Mouse (Mus musculus): Measurements from ENCODE around the gene Tef. TPM values are rescaled to one million over a fixed set of nuclear protein-coding genes. Genes with fewer than 3 reads are reported as not detected.

Gene Tef
- total and polyA plus RNA-seq, 3 experiments = 46.7 to 127 (median 76.7) TPM

- intact Hi-C loops (cut with DNase I) = no loop called here
- no peak overlapping the region for H3K9ac ChIP-seq (ENCODE audit: low read depth, low read length)
- H3K27me3 ChIP-seq (ENCODE audit: control insufficient read depth, insufficient read depth, low read length) = no peaks in the 10 kb centered on the region
- no peak overlapping the region for H3K4me3 ChIP-seq
- TF ChIP-seq POLR2A (IDR thresholded peaks at IDR 0.05; ENCODE audit: insufficient read depth, low read depth, low read length) = no peak
- TF ChIP-seq CTCF (IDR thresholded peaks at IDR 0.05) = no peak
- TF ChIP-seq EP300 (IDR thresholded peaks at IDR 0.05; ENCODE audit: insufficient read depth, low read depth, low read length) = no peak
- H3K36me3 ChIP-seq (ENCODE audit: control insufficient read depth, insufficient read depth, low read length) = no peaks in the 10 kb centered on the region
- 88% methylated on average over 7 of the region's 7 CpGs for WGBS
- peaks cover 11% of the 10 kb centered on the region for H3K79me2 ChIP-seq (replicated peaks; ENCODE audit: control insufficient read depth, insufficient read depth, low read length)
- peaks cover 2% of the 10 kb centered on the region for H3K4me1 ChIP-seq (ENCODE audit: control insufficient read depth, insufficient read depth, low read length)
- DNase-seq = no peak
- H3K27ac ChIP-seq = no peak overlapping the region
These were observed 40.8 kb upstream of the Tef start for GRCm38 (mm10) chr15:81761381-81761780.

GRCm38 (mm10) chr15:81761959-81762358 lies 40.3 kb upstream of the Tef start:
- Histone ChIP-seq H3K4me3 (no peak overlapping the region), H3K4me1 (ENCODE audit: control insufficient read depth, insufficient read depth, low read length) (peaks cover 2% of the 10 kb centered on the region), H3K27me3 (ENCODE audit: control insufficient read depth, insufficient read depth, low read length) (no peaks in the 10 kb centered on the region), H3K27ac (no peak overlapping the region), H3K9ac (ENCODE audit: low read depth, low read length) (no peak overlapping the region), H3K36me3 (ENCODE audit: control insufficient read depth, insufficient read depth, low read length) (no peaks in the 10 kb centered on the region), H3K79me2 (replicated peaks; ENCODE audit: control insufficient read depth, insufficient read depth, low read length) (peaks cover 11% of the 10 kb centered on the region)
- DNase-seq = no peak
- WGBS = 92% methylated on average over 3 of the region's 3 CpGs
- TF ChIP-seq POLR2A (IDR thresholded peaks at IDR 0.05; ENCODE audit: insufficient read depth, low read depth, low read length) = no peak
- TF ChIP-seq CTCF (IDR thresholded peaks at IDR 0.05) = 0 out of 2 replicates have a peak, but pooled peaks have one; percentile 8
- intact Hi-C loops (cut with DNase I) = no loop called here

- H3K27ac ChIP-seq = no peak overlapping the region
- intact Hi-C loops (cut with DNase I) = no loop called here
- no peaks in the 10 kb centered on the region for H3K27me3 ChIP-seq (ENCODE audit: control insufficient read depth, insufficient read depth, low read length)
- WGBS = 80% methylated on average over 6 of the region's 6 CpGs
- no peak for DNase-seq
- H3K4me3 ChIP-seq = no peak overlapping the region
- no peaks in the 10 kb centered on the region for H3K36me3 ChIP-seq (ENCODE audit: control insufficient read depth, insufficient read depth, low read length)
- peaks cover 8% of the 10 kb centered on the region; the same call in 1 of the 2 replicates for H3K79me2 ChIP-seq (replicated peaks; ENCODE audit: control insufficient read depth, insufficient read depth, low read length)
- H3K4me1 ChIP-seq (ENCODE audit: control insufficient read depth, insufficient read depth, low read length) = no peaks in the 10 kb centered on the region; the same call in 1 of the 2 replicates
- TF ChIP-seq POLR2A (IDR thresholded peaks at IDR 0.05; ENCODE audit: insufficient read depth, low read depth, low read length) = no peak
- TF ChIP-seq CTCF (IDR thresholded peaks at IDR 0.05) = no peak
- no peak for TF ChIP-seq EP300 (IDR thresholded peaks at IDR 0.05; ENCODE audit: insufficient read depth, low read depth, low read length)
- no peak overlapping the region for H3K9ac ChIP-seq (ENCODE audit: low read depth, low read length)
These were observed 37.6 kb upstream of the Tef start for GRCm38 (mm10) chr15:81764573-81764972.

- H3K79me2 ChIP-seq (replicated peaks; ENCODE audit: control insufficient read depth, insufficient read depth, low read length) = peaks cover 7% of the 10 kb centered on the region; the same call in 1 of the 2 replicates
- intact Hi-C loops (cut with DNase I) = no loop called here
- no peak overlapping the region for H3K4me3 ChIP-seq
- WGBS = 73% methylated on average over 9 of the region's 9 CpGs
- H3K36me3 ChIP-seq (ENCODE audit: control insufficient read depth, insufficient read depth, low read length) = no peaks in the 10 kb centered on the region
- no peak overlapping the region for H3K27ac ChIP-seq
- TF ChIP-seq CTCF (IDR thresholded peaks at IDR 0.05) = no peak
- no peak for TF ChIP-seq POLR2A (IDR thresholded peaks at IDR 0.05; ENCODE audit: insufficient read depth, low read depth, low read length)
- no peak for TF ChIP-seq EP300 (IDR thresholded peaks at IDR 0.05; ENCODE audit: insufficient read depth, low read depth, low read length)
- no peaks in the 10 kb centered on the region for H3K4me1 ChIP-seq (ENCODE audit: control insufficient read depth, insufficient read depth, low read length)
- DNase-seq = no peak
- H3K27me3 ChIP-seq (ENCODE audit: control insufficient read depth, insufficient read depth, low read length) = no peaks in the 10 kb centered on the region
- no peak overlapping the region for H3K9ac ChIP-seq (ENCODE audit: low read depth, low read length)
These were observed 36.6 kb upstream of the Tef start for GRCm38 (mm10) chr15:81765651-81766050.

- Histone ChIP-seq H3K4me1 (ENCODE audit: control insufficient read depth, insufficient read depth, low read length) (no peaks in the 10 kb centered on the region), H3K79me2 (replicated peaks; ENCODE audit: control insufficient read depth, insufficient read depth, low read length) (peaks cover 7% of the 10 kb centered on the region; the same call in 1 of the 2 replicates), H3K27ac (no peak overlapping the region), H3K27me3 (ENCODE audit: control insufficient read depth, insufficient read depth, low read length) (no peaks in the 10 kb centered on the region), H3K4me3 (no peak overlapping the region), H3K9ac (ENCODE audit: low read depth, low read length) (no peak overlapping the region), H3K36me3 (ENCODE audit: control insufficient read depth, insufficient read depth, low read length) (no peaks in the 10 kb centered on the region)
- no peak for TF ChIP-seq EP300 (IDR thresholded peaks at IDR 0.05; ENCODE audit: insufficient read depth, low read depth, low read length)
- TF ChIP-seq CTCF (IDR thresholded peaks at IDR 0.05) = no peak
- no peak for TF ChIP-seq POLR2A (IDR thresholded peaks at IDR 0.05; ENCODE audit: insufficient read depth, low read depth, low read length)
- DNase-seq = no peak
- intact Hi-C loops (cut with DNase I) = no loop called here
- 78% methylated on average over 5 of the region's 5 CpGs for WGBS
These were observed 35.8 kb upstream of the Tef start for GRCm38 (mm10) chr15:81766439-81766838.

GRCm38 (mm10) chr15:81769037-81769436 lies 33.2 kb upstream of the Tef start:
- intact Hi-C loops (cut with DNase I) = no loop called here
- Histone ChIP-seq H3K36me3 (ENCODE audit: control insufficient read depth, insufficient read depth, low read length) (no peaks in the 10 kb centered on the region), H3K79me2 (replicated peaks; ENCODE audit: control insufficient read depth, insufficient read depth, low read length) (no peaks in the 10 kb centered on the region), H3K9ac (ENCODE audit: low read depth, low read length) (no peak overlapping the region), H3K4me3 (no peak overlapping the region), H3K27me3 (ENCODE audit: control insufficient read depth, insufficient read depth, low read length) (no peaks in the 10 kb centered on the region), H3K4me1 (ENCODE audit: control insufficient read depth, insufficient read depth, low read length) (no peaks in the 10 kb centered on the region; the same call in 1 of the 2 replicates), H3K27ac (no peak overlapping the region)
- no peak for TF ChIP-seq EP300 (IDR thresholded peaks at IDR 0.05; ENCODE audit: insufficient read depth, low read depth, low read length)
- no peak for TF ChIP-seq CTCF (IDR thresholded peaks at IDR 0.05)
- no peak for TF ChIP-seq POLR2A (IDR thresholded peaks at IDR 0.05; ENCODE audit: insufficient read depth, low read depth, low read length)
- WGBS = 73% methylated on average over 13 of the region's 13 CpGs
- DNase-seq = no peak
